Mouse (Mus musculus) E14TG2a.4 (cell line): ENCODE results near the gene Fam222b.

Experiments
- H3K27me3 ChIP-seq: 2 replicates; pipeline ENCODE4 v1.6.1; 2014; ENCODE audit warnings: low read length, control low read depth; ENCODE audit not compliant: insufficient read depth
- H3K36me3 ChIP-seq: 2 replicates; pipeline ENCODE4 v1.6.1; 2014; ENCODE audit warnings: low read length, control low read depth; ENCODE audit not compliant: insufficient read depth
- H3K4me1 ChIP-seq: replicated peaks from 2 replicates; pipeline ENCODE4 v1.6.1; 2014; ENCODE audit warnings: low read depth, low read length, control low read depth
- H3K4me3 ChIP-seq: replicated peaks from 2 replicates; pipeline ENCODE4 v1.5.1; 2014; ENCODE audit warnings: mild to moderate bottlenecking, low read length
- H3K9me3 ChIP-seq: 2 replicates; pipeline ENCODE4 v1.6.1; 2014; ENCODE audit warnings: low read length, control low read depth
- CTCF ChIP-seq: conservative IDR thresholded peaks from 2 replicates; pipeline ENCODE4 v1.5.1; 2014; ENCODE audit warnings: low read length
- NANOG ChIP-seq: IDR thresholded peaks from 2 replicates; pipeline ENCODE4 v1.6.1; 2014; ENCODE audit warnings: borderline replicate concordance, low read length, mixed read lengths
- POU5F1 ChIP-seq: IDR thresholded peaks from 2 replicates; pipeline ENCODE4 v1.6.1; 2014; ENCODE audit warnings: low read length, borderline replicate concordance

Fam222b gene

GRCm38 (mm10) chr11:78174506-78174905 lies 80.0 kb downstream of the Fam222b start:
- no peak for TF ChIP-seq POU5F1
- no peak for TF ChIP-seq NANOG
- TF ChIP-seq CTCF: no peak
- Histone ChIP-seq H3K36me3 (peaks cover 19% of the 10 kb centered on the region), H3K4me3 (no peak overlapping the region), H3K9me3 (no peaks in the 10 kb centered on the region), H3K4me1 (peaks cover 69% of the 10 kb centered on the region), H3K27me3 (no peaks in the 10 kb centered on the region)

GRCm38 (mm10) chr11:78175771-78176401 lies 81.4 kb downstream of the Fam222b start:
- Histone ChIP-seq H3K4me3 (peak overlapping the region; percentile 99), H3K36me3 (peaks cover 33% of the 10 kb centered on the region), H3K4me1 (peaks cover 70% of the 10 kb centered on the region), H3K9me3 (no peaks in the 10 kb centered on the region), H3K27me3 (no peaks in the 10 kb centered on the region)
- TF ChIP-seq NANOG (no peak), POU5F1 (no peak), CTCF (0 out of 2 replicates have a peak, but pooled peaks have one; percentile 6)

GRCm38 (mm10) chr11:78176402-78176862 lies 82.0 kb downstream of the Fam222b start, which contains the start of the genes Nek8 and Tlcd1:
Gene Nek8 (minus strand): TSS chr11:78176675.
Gene Tlcd1 (plus strand): TSS chr11:78176711.
- Histone ChIP-seq H3K27me3 (no peaks in the 10 kb centered on the region), H3K4me1 (peaks cover 71% of the 10 kb centered on the region), H3K4me3 (peak within 1 kb of the TSS; percentile 99), H3K36me3 (peaks cover 39% of the 10 kb centered on the region), H3K9me3 (no peaks in the 10 kb centered on the region)
- TF ChIP-seq NANOG: no peak
- no peak for TF ChIP-seq CTCF
- TF ChIP-seq POU5F1: no peak

GRCm38 (mm10) chr11:78176905-78177331 lies 82.5 kb downstream of the Fam222b start:
- Histone ChIP-seq H3K4me3 (peak overlapping the region; percentile 99), H3K27me3 (no peaks in the 10 kb centered on the region), H3K9me3 (no peaks in the 10 kb centered on the region), H3K36me3 (peaks cover 41% of the 10 kb centered on the region), H3K4me1 (peaks cover 71% of the 10 kb centered on the region)
- no peak for TF ChIP-seq POU5F1
- TF ChIP-seq NANOG: no peak
- TF ChIP-seq CTCF: no peak

DNA sequence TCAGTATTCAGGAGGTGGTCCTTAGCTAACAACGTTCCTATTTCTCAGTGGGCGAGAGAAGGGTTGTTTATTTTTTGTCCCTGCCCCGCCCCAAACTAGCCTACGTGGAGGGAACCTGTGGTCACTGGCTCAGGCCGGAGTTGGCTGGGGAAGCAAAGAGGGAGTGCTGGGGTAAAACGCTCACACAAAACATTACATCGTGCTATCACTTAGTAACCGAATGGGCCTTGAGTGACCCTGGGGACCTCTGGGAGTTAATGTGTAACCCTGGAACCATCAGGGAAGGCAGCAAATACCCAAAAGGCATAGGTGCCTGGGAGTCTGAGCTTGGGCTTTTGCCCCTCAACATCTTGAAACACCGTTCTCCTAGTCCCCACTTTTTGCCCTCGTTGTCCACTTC lies 83.0 kb downstream of the Fam222b start:
- Histone ChIP-seq H3K4me3 (peak overlapping the region; percentile 99), H3K9me3 (no peaks in the 10 kb centered on the region), H3K36me3 (peaks cover 41% of the 10 kb centered on the region), H3K27me3 (no peaks in the 10 kb centered on the region), H3K4me1 (peaks cover 67% of the 10 kb centered on the region)
- TF ChIP-seq CTCF (no peak), POU5F1 (no peak), NANOG (no peak)

DNA sequence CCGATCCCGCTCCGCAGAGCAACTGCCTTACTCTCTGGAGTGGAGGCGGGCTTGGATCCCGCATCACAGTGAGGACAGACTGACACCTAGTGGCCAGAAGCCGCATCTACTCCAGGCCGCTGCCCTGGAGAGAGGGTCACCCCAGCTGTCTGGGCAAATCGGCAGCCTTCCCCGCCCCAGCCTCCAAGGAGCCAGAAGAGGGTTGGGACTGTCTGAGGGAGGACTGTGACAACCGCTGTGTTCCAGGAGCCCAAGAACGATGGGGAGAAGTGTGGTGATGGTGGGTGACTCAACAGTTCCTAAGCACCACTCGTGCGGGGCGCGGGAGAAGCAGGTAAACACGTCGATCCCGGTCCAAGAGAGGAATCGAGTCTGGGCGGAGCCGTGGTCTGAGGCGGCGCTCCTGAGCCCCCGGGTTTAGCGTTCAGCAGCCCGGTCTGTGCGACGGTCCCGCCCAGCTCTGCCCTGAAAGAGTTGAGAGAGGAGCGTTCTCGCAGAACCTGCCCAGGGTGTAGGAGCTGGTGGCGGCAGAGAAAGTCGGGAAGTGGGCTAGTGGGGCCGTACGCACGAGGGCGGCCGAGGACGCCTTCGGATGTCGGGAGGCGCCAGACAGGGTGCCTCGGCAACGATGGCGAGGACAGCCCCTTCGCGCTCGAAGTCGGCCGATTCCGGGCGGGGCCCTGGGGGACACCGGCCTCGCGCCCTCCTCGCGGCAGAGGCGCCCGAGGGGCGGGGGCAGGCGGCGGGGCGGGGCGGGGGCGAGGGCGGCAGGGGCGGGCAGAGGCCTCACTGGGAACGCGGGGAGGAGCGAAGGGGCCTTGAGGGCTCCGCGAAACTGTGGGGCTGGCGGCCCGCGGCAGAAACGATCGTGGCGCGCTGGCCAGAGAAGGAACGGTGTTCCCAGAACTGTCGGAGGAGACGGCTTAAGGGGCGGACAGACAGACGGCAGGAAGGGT lies 83.7 kb downstream of the Fam222b start:
- no peak for TF ChIP-seq POU5F1
- no peak for TF ChIP-seq NANOG
- peak; percentile 95 for TF ChIP-seq CTCF
- Histone ChIP-seq H3K27me3 (no peaks in the 10 kb centered on the region), H3K36me3 (peaks cover 41% of the 10 kb centered on the region), H3K4me1 (peaks cover 60% of the 10 kb centered on the region), H3K4me3 (peak overlapping the region; percentile 99), H3K9me3 (no peaks in the 10 kb centered on the region)

- no peak for TF ChIP-seq CTCF
- TF ChIP-seq NANOG: no peak
- TF ChIP-seq POU5F1: no peak
- peaks cover 57% of the 10 kb centered on the region for H3K4me1 ChIP-seq
- peaks cover 41% of the 10 kb centered on the region for H3K36me3 ChIP-seq
- peak overlapping the region; percentile 99 for H3K4me3 ChIP-seq
- H3K9me3 ChIP-seq: no peaks in the 10 kb centered on the region
- H3K27me3 ChIP-seq: no peaks in the 10 kb centered on the region
Measured at GRCm38 (mm10) chr11:78178859-78179437, 84.5 kb downstream of the Fam222b start.
